Mouse (Mus musculus) spleen, adult 2 months (tissue): ENCODE data around the gene Wnt1.

Source experiments
- CTCF ChIP-seq: fragments of 200-500 bp; IDR thresholded peaks from 2 replicates; pipeline ENCODE4 v1.5.1; 2011; ENCODE audit warnings: mild to moderate bottlenecking, inconsistent platforms; ENCODE audit not compliant: insufficient read depth, insufficient read length, insufficient replicate concordance; ENCODE audit errors: extremely low read depth
- POLR2A ChIP-seq: fragments of 200-500 bp; IDR thresholded peaks from 2 replicates; pipeline ENCODE4 v1.6.1; 2011; ENCODE audit warnings: low read depth, low read length, inconsistent platforms

DNA sequence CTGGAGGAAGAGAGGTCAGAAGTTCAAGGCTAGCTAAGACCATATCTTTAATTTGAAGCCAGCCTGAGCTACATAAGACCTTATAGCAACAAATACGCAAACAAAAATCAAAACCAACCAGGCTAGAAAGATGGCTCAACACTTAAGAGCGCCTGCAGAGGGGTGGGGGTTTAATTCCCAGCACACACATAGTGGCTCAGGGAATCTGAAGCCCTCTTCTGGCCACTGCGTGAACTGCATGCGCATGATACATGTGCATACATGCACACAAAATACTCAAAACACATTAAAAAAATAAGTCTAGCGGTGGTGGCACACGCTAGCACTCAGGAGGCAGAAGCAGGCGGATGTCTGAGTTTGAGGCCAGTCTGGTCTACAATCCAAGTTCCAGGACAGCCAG is 3.9 kb upstream of the Wnt1 start:
- no peak for TF ChIP-seq CTCF
- no peak for TF ChIP-seq POLR2A
